Mouse (Mus musculus) mouse trophoblast stem cell (cell line): ENCODE results near the gene Spen.

Source experiments
- in situ Hi-C, 2 experiments: fragments of 300-500 bp; cut with MseI, MboI; formaldehyde crosslinking; loops; 2 replicates in 1 of 2; 3 replicates in 1 of 2; pipeline ENCODE4 v1.15.1; 2025

Spen gene

DNA sequence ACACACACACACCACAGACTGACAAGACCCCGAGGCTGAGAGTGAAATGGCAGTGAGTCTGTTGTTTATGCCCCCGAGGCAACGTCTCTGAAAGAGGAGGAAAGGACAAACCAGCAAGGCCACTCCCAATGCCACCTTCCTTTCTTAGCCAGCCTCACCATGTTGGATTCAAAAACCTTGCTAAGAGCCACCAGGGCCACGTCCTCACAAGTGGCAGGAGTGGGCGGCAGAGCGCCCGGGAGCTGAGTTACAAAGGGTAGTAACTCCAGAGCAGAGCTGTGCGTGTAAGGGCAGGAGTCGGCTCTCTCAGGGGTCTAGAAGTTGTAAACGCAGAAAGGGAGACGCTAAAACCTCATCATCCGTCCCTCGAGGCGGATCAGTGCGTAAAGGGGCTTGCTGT lies 7.4 kb downstream of the Spen start:
- in situ Hi-C loops, result no loop called here

DNA sequence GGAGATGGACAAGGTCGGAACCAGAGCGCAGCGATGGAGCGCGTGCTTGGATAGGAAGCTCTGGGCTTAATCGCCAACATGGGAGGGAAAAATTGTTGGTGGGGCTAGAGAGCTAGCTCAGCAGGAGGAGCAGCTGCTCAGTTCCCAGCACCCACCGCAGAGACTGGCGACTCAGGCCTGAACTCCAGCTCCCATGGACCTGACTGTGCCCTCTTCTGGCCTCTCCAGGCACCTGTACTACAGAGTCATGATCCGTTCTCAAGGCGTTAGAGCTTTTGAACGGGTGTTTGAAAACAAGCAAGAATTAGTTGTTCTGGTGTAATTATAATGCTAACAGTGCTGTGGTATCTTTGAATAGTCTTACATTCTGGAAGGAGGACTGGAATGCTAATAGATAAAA lies 9.5 kb downstream of the Spen start:
- in situ Hi-C loops, result no loop called here

DNA sequence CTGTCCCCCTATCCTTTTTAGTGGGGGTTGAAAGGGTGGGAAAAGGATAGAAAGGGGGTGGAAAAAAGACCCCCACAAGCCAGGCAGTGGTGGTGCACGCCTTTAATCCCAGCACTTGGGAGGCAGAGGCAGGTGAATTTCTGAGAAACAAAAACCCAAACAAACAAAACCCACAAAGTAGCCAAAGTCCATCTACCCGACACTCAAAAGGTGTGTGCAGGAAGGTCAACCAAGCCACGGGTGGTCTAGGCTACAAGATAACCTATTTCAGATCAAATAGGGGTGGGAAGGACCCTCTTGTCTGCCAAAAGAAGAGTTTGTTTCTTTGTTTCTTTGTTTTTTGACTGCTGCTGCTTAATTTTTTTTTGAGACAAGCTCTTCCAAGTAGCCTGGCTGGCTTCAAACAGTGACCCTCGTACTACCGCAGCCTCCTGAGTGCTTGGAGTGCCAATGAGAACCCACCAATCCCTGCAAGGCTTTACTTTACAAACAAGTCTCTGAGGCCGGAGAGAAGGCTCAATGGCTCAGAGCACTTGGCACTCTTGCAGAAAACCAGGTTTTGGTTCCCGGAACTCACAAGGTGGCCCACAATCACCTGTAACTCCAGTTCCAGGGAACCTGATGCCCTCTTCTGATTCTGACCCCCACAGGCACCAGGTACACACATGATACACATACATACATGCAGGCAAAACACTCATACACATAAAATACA lies 11.3 kb downstream of the Spen start:
- in situ Hi-C loops, result no loop called here

DNA sequence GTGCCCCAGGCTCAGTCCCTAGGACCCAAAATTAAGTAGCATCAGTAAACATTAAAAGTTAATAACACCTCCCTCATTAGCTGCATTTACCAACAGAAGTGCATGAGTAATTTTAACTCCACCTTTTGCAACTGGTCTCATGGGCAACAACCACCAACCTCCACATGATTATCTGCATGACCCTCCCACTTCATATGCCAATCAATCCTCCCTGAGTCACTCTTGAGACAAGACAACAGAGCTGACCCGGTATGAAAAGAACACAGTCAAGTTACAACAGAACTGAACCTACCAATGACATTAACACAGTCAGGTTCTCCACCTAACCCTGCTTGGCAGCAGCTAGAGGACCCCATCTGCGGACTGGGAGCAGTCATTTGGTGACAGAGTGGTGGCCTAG lies 12.5 kb downstream of the Spen start:
- in situ Hi-C loops, result no loop called here

DNA sequence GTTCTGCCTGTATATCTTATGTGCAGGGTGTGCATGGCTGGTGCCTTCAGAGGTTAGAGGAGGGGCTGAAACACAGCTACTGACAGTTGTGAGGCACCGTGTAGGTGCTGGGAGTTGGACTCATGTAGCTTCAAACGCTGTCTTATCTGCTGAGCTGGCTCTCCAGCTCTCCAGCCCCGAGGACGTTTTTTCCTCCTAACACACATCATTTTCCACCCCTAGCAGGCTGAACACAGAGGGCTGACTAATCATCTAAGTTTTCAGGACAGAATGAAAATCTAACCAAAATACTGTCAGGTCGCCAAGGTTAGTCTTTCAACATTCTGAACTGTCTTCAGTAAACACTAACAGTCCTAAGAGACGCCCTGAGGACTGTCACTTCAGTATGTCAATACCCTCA lies 13.7 kb downstream of the Spen start:
- in situ Hi-C loops, result no loop called here

DNA sequence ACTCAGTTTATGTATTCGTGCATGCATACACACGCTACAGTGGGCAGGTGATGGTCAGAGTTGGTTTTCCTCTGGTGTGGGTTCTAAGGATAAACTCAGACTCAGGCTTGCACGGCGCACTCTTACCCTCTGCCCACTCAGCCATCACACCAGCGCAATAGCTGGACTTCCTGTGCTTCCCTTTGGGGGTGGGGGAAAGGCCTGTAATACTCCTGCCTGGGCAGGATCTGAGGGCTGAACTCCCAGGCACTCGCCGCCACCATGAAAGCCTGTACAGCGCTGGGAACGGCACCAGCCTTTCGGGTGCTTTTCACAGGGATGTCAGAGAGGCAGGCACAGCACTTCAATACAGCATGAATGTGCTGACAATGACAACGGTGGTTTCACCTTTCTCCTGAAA lies 15.3 kb downstream of the Spen start:
- in situ Hi-C loops, result no loop called here

DNA sequence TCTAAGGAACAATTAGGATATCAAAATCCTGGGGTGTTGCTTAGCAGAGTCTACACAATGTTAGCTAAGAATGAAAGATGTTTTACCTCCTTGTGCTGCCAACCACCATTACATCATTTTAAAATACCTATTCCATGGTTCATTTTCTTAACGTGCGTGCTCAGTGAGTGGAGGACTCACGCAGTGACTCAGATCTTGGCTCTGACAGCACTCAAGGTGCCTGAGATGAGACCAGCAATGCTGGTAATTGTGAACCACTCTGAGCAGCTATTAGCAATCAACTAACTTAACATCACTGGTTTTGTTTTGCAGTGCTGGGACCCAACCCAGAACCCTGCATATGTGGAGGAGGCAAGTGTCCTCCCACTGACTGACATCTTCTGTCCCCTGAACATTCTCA lies 20.0 kb downstream of the Spen start:
- in situ Hi-C loops, result no loop called here

DNA sequence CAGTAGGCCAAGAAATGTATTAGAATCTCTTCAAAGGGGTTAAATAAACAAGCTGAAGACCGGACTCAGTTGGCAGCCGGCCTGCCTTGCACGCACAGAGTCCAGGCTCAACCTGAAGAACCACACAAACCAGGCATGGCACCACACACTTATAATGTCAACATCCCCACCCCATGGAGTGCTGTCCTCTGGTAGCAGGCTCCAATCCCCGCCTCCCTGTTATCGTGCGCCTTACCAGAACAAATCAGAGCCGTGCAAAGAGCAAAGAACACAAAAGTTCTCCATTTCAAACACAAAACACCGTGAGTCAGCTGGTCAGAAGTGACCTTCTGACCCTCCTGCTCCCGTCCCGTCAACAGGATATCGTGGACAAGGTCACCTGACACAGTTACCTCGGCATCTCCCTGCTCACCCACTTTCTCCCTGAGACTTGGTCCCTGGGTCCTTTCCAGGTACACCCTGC lies 24.2 kb downstream of the Spen start:
- in situ Hi-C loops, result no loop called here

DNA sequence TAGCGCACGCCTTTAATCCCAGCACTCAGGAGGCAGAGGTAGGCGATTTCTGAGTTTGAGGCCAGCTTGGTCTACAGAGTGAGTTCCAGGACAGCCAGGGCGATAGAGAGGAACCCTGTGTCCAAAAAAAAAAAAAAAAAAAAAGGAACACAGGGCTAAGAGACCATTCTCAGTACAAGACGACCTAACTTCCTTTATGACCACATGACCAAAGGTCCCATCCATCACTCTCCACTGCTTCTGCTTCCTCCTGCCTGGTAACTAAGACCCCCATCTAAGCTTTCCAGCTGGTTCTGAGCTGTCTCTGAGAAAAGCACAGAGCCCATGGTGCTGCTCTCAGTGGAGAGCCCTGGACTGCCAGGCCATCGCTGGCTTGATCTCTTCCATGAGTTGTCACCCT lies 26.3 kb downstream of the Spen start:
- in situ Hi-C loops, result no loop called here

DNA sequence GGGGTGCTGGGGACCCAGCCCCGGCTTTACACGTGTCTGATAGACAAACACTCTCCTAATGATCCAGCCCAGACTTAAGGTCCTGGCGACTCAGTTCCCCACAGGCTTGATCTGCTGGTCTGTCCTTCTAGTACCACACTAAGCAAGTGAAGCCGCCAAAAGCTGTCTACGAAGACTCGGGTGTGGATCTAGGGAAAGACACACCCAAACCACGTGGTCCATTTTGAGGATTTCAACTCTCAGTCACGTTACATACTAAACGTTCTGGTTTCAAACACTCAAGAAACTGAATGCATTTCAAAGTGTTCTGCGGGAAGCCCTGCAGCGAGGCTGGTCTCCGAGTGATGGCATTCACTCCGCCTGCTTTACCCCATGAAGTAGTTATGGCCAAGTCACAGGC lies 27.9 kb downstream of the Spen start:
- in situ Hi-C loops, result no loop called here

DNA sequence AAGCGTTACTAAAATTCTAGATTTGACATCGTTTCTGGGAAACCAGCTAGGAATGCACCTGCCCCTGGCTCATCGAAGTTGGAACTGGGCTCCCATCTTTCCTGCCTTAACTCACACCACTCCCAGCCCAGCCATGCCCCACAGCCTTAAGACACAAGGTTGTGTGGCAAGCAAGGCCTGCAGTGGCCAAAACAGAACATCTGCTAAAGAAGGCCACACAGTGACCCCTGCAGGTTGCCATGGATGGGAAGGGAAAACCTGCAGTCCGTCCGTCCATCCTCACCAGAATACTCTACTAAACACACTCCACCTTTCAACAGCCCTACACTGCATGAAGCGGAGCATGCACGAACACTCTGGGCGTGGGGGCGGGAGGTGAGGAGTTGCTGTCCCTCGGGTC lies 31.5 kb downstream of the Spen start:
- in situ Hi-C loops, result no loop called here

DNA sequence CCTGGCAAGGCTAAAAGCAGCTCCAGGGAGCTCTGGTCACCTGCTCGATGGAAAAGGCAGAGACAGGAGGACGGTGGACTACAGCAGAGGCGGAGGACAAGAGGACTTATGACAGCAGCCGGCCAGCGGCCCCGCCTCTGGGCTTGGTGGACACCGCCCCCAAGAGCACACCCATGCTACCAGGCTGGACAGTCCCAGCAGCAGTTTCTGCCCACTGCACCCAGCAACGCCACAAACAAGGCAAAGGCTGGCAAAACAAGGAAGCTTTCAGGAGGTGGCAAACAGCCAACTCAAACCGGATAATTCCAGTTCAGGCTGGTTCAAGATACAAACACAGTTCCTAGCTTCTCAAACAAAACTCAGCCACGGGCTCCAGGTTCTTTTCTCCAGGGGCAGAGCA lies 32.0 kb downstream of the Spen start:
- in situ Hi-C loops, result no loop called here

DNA sequence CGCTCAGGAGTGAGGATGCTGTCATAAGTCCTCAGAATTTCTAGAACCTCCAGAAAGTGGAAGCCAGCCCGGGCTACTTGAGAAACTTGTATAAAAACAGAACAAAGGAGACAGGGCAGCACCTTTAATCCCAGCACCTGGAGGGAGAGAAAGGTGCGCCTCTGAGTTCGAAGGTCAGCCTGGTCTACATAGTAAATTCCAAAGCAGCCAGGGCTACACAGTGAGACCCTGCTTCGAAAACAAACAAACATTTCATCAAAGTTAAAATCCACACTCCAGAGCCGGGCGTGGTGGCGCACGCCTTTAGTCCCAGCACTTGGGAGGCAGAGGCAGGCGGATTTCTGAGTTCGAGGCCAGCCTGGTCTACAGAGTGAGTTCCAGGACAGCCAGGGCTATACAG lies 32.6 kb downstream of the Spen start:
- in situ Hi-C loops, result no loop called here

DNA sequence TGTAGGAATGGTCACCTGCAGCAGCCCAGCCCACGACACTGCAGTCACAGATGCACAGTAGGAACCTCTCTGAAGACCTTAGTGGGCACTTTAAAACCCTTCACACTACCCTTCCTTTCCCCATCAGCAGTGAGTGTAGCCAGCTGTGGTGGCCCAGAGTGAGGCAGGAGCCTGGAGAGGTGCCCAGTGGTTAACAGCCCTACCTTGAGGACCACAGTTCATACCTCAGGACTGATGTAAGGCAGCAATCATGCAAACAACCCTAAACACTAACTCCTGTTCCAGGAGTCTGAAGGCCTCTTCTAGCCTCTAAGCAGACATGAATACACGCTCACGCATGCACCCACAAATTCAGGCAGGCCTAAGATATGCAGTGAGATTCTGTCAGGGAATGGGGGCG lies 33.9 kb downstream of the Spen start:
- in situ Hi-C loops, result no loop called here

DNA sequence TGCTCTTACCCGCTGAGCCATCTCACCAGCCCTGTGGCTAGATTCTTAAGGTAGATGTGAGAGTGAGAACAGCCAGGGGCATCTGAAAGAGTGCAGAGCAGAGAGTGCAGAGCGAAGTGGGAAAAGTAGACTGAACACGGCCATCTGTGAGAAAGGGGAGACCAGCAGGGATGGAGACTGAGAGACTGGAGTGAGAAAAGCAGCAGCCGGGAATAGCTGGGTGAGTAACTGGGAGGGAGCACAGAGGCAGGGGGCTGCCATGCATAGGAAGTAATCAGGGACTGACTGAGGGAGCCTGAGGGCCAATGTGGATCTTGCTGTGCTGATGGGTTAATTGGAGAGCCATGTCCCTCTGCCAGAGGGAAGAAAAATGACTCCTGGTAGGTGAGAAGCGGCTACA lies 35.7 kb downstream of the Spen start:
- in situ Hi-C loops, result no loop called here

DNA sequence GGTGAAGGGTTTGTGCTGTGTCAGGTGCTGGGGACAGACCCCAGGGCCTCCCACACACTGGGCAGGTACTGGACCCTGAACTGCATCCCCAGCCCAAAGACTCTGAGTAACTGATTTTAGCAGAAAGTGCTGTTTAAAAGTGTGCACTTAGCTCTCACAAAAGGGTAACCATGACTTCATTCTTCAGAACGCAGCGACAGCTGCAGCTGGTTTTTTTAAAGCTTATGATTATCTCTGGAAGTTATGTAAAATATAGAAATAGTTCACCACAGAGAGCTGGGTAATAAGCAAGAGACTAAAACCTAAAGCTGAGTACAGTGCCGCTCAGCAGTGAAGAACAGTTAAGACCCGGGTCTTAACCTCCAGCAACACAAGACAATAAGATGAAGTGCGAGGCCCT lies 37.3 kb downstream of the Spen start:
- in situ Hi-C loops, result no loop called here

DNA sequence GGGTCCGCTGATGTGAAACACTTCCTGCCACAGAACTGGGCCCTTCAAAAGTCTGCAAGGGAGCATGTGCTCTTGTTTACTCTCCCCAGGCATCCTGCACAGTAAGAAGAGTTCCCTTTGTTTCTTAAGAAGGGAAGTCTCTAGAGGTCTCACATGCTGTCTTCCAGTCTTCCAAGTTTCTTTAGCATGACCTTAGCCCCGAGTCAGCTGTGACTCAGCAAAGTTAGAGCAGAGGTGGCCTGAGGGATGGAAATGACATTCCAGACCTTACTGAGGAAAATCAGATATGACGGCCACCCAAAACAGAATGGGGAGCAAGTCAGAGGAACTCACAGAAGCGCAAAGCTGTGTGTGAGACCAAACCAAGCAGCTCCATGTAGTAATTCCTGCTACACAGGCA lies 37.8 kb downstream of the Spen start:
- in situ Hi-C loops, result no loop called here

DNA sequence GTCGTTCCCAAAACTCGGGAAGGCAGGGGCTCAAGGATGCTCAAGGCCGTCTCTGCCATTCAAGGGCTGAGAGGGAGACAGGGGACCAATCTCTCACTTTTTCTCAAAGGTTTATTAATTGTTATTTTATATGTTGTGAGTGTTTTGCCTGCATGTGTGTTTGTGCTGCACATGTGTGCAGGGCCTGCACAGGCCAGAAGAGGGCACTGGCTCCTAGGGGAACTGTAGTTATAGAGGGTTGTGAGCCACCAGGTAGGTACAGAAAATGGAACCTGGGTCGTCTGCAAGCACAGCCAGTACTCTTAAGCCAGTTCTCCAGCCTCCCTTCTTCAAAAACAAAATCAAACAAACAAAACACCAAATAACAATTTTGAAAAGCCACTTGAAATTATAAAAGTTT lies 49.7 kb downstream of the Spen start:
- in situ Hi-C loops, result no loop called here

DNA sequence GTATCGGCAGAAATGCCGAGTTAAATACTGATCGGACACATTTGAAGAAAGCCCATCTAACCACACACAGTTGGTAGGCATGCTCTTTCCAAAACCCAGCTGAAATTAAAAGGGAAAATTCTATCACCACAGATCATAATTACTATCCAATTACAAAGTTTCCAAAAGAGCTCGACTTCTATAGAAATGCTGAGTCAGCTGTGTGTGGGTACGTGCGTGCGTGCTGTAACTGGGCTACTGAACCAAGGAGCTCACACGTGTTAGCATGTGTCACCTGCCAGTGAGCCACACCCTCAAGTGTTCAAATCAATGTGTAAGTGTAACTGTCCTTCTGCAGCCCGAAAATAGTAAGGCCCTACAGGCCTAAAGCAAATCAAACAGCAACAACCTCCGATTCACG lies 50.8 kb downstream of the Spen start:
- in situ Hi-C loops, result no loop called here

DNA sequence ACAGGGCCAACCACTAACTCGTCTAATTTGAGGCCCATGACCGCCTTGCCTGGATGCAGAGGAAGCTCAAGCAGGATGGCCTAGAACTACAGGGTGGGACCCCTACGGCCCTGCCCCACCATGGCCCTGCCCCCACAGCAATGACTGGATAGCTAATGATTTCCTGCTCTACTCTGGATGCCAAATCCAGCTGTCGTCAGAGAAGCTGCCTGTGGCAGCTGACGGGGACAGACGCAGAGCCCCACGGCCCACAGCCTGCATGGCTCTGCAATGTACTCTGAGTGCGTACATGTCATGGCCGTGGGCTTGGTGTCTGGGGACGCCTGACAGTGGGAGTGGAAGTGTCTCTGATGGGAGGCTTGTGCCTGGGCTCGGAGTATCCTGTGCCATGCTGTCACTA lies 54.3 kb downstream of the Spen start:
- in situ Hi-C loops, result no loop called here

DNA sequence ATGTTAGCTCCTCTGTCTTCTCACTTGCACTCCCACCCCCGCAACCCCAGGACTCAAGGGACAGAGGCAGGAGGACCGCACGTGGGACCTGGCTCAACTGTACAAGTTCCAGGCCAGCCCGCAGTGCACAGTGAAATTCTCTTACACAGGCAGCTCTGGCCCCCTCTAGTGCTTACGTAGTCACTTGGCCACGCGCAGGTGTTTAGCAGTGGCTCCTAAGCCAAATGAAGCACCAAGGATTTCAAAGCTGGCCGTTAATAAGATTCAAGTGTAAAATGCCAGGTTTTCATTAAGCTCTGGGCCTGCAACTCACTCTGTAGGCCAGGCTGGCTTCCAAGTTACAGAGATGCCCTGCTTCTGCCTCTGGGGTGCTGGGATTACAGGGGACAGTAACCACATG lies 59.0 kb downstream of the Spen start:
- in situ Hi-C loops, result no loop called here

DNA sequence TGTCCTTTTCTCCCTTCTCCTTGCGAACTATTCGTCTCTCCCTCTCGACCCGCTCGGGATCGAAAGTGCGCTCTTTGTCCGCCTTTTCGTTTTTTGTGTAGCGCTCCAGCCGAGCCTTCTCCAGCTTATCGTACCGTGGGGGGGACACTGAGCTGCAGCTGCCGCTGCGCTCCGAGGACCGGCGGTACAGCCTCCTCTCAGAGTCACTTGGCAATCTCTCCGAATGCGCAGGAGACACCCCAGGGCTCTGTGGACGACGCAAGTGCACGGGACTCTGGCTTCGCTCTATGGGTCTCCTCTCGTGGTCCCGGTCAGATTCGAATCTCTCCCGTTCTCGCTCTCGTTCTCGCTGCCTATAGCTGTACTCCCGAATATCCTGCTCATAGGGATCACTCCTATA lies 59.6 kb downstream of the Spen start:
- in situ Hi-C loops, result no loop called here

DNA sequence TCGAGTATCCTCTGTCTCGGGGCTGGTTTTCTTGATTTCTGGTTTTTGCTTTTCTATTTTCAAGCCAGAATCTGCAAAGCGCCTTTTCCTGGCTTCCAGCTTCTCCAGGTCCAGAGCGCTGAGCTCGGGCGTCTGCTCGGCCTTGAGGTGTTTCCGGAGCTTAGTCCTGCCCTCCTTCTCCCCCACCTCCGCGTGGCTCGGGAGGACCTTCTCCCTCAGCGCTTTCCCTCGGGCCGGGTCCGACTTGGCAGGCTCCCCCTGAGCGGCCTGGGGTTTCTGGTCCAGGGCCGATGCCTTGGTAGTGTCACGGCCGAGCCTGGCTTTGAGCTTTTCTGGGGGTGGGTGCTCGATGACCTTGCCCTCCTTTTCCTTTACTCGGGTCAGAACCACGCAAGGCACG lies 60.2 kb downstream of the Spen start:
- in situ Hi-C loops, result no loop called here

DNA sequence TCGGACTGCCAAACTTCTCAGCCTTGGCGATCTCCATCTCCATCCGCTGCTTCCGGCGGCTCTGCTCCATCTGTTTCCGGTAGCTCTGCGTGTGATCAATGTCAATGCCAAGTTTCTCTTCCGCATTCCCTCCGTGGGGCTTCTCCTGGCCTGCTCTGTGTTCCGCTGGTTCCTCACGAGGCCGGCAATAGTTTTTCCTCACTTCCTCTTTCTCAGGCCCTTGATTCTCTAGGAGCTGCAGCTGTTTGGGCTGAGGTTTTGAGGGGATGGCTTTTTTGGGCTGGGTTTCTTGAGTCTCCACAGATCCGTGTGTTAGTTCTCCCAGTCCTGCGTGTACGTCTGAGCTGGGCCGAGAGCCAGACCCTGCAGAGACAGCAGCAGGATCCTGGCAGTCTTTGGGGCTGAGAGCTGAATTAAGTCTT lies 60.7 kb downstream of the Spen start:
- in situ Hi-C loops, result no loop called here
